Mouse (Mus musculus): ENCODE measurements around the gene Rap2a. TPM values are rescaled to one million over a fixed set of nuclear protein-coding genes. Genes with fewer than 3 reads are reported as not detected.

Rap2a gene
- polyA plus RNA-seq, 1 experiment from 2014 or later, result 24.6 TPM

GRCm38 (mm10) chr14:120520843-120521242 lies 42.6 kb downstream of the Rap2a start:
- H3K4me3 ChIP-seq, result no peak overlapping the region
- H3K4me1 ChIP-seq (replicated peaks), result no peaks in the 10 kb centered on the region
- H3K4me2 ChIP-seq, result no peak overlapping the region
- no peak for ATAC-seq (ENCODE audit: low FRiP score, low read depth)
- H3K9me3 ChIP-seq, result no peaks in the 10 kb centered on the region
- no peak overlapping the region for H3K9ac ChIP-seq
- H3K36me3 ChIP-seq, result no peaks in the 10 kb centered on the region
- no peak overlapping the region for H3K27ac ChIP-seq (replicated peaks)
- no peaks in the 10 kb centered on the region for H3K27me3 ChIP-seq
- WGBS, result 86% methylated on average over 3 of the region's 3 CpGs

- H3K4me2 ChIP-seq, result no peak overlapping the region
- no peak overlapping the region for H3K9ac ChIP-seq
- no peak overlapping the region for H3K4me3 ChIP-seq
- H3K4me1 ChIP-seq (replicated peaks), result no peaks in the 10 kb centered on the region
- H3K27me3 ChIP-seq, result no peaks in the 10 kb centered on the region
- ATAC-seq (ENCODE audit: low FRiP score, low read depth), result no peak
- no peaks in the 10 kb centered on the region for H3K36me3 ChIP-seq
- no peaks in the 10 kb centered on the region for H3K9me3 ChIP-seq
- no peak overlapping the region for H3K27ac ChIP-seq (replicated peaks)
- WGBS, result 95% methylated on average over 5 of the region's 5 CpGs
Observed at GRCm38 (mm10) chr14:120523296-120523695, 45.1 kb downstream of the Rap2a start.

- no peak overlapping the region for H3K27ac ChIP-seq (replicated peaks)
- H3K4me1 ChIP-seq (replicated peaks), result no peaks in the 10 kb centered on the region
- WGBS, result 65% methylated on average over 2 of the region's 2 CpGs
- H3K36me3 ChIP-seq, result no peaks in the 10 kb centered on the region
- no peak for ATAC-seq (ENCODE audit: low FRiP score, low read depth)
- no peaks in the 10 kb centered on the region for H3K27me3 ChIP-seq
- no peak overlapping the region for H3K4me2 ChIP-seq
- no peak overlapping the region for H3K9ac ChIP-seq
- no peak overlapping the region for H3K4me3 ChIP-seq
- H3K9me3 ChIP-seq, result no peaks in the 10 kb centered on the region
Observed at GRCm38 (mm10) chr14:120525644-120526043, 47.4 kb downstream of the Rap2a start.

GRCm38 (mm10) chr14:120533301-120533700 lies 55.1 kb downstream of the Rap2a start:
- no peak for ATAC-seq (ENCODE audit: low FRiP score, low read depth)
- H3K36me3 ChIP-seq, result no peaks in the 10 kb centered on the region
- 94% methylated on average over 3 of the region's 3 CpGs for WGBS
- no peak overlapping the region for H3K4me2 ChIP-seq
- H3K4me3 ChIP-seq, result no peak overlapping the region
- no peaks in the 10 kb centered on the region for H3K4me1 ChIP-seq (replicated peaks)
- H3K9ac ChIP-seq, result no peak overlapping the region
- no peak overlapping the region for H3K27ac ChIP-seq (replicated peaks)
- no peaks in the 10 kb centered on the region for H3K9me3 ChIP-seq
- no peaks in the 10 kb centered on the region for H3K27me3 ChIP-seq

GRCm38 (mm10) chr14:120534841-120535271 lies 56.6 kb downstream of the Rap2a start:
- no peak for ATAC-seq (ENCODE audit: low FRiP score, low read depth)
- WGBS, result 27% methylated on average over 3 of the region's 3 CpGs
- Histone ChIP-seq H3K9ac (no peak overlapping the region), H3K36me3 (no peaks in the 10 kb centered on the region), H3K27me3 (no peaks in the 10 kb centered on the region), H3K4me3 (no peak overlapping the region), H3K9me3 (no peaks in the 10 kb centered on the region), H3K27ac (replicated peaks) (no peak overlapping the region), H3K4me2 (no peak overlapping the region), H3K4me1 (replicated peaks) (no peaks in the 10 kb centered on the region)

GRCm38 (mm10) chr14:120535446-120535845 lies 57.2 kb downstream of the Rap2a start:
- no peak overlapping the region for H3K27ac ChIP-seq (replicated peaks)
- no peaks in the 10 kb centered on the region for H3K27me3 ChIP-seq
- H3K4me3 ChIP-seq, result no peak overlapping the region
- H3K4me1 ChIP-seq (replicated peaks), result no peaks in the 10 kb centered on the region
- WGBS, result 60% methylated on average over 4 of the region's 4 CpGs
- no peak for ATAC-seq (ENCODE audit: low FRiP score, low read depth)
- H3K9me3 ChIP-seq, result no peaks in the 10 kb centered on the region
- H3K9ac ChIP-seq, result no peak overlapping the region
- H3K4me2 ChIP-seq, result no peak overlapping the region
- H3K36me3 ChIP-seq, result no peaks in the 10 kb centered on the region

GRCm38 (mm10) chr14:120535924-120536323 lies 57.7 kb downstream of the Rap2a start:
- WGBS, result 91% methylated on average over 3 of the region's 3 CpGs
- ATAC-seq (ENCODE audit: low FRiP score, low read depth), result no peak
- Histone ChIP-seq H3K4me3 (no peak overlapping the region), H3K27ac (replicated peaks) (no peak overlapping the region), H3K36me3 (no peaks in the 10 kb centered on the region), H3K9ac (no peak overlapping the region), H3K4me1 (replicated peaks) (no peaks in the 10 kb centered on the region), H3K27me3 (no peaks in the 10 kb centered on the region), H3K4me2 (no peak overlapping the region), H3K9me3 (no peaks in the 10 kb centered on the region)

GRCm38 (mm10) chr14:120539128-120539527 lies 60.9 kb downstream of the Rap2a start:
- 79% methylated on average over 2 of the region's 2 CpGs for WGBS
- no peaks in the 10 kb centered on the region for H3K4me1 ChIP-seq (replicated peaks)
- ATAC-seq (ENCODE audit: low FRiP score, low read depth), result 0 out of 2 replicates have a peak, but pooled peaks have one; percentile 3
- no peak overlapping the region for H3K27ac ChIP-seq (replicated peaks)
- H3K27me3 ChIP-seq, result no peaks in the 10 kb centered on the region
- no peaks in the 10 kb centered on the region for H3K36me3 ChIP-seq
- no peak overlapping the region for H3K4me2 ChIP-seq
- no peaks in the 10 kb centered on the region for H3K9me3 ChIP-seq
- no peak overlapping the region for H3K9ac ChIP-seq
- no peak overlapping the region for H3K4me3 ChIP-seq

- Histone ChIP-seq H3K9me3 (no peaks in the 10 kb centered on the region), H3K4me1 (replicated peaks) (no peaks in the 10 kb centered on the region), H3K27ac (replicated peaks) (no peak overlapping the region), H3K4me2 (no peak overlapping the region), H3K27me3 (no peaks in the 10 kb centered on the region), H3K9ac (no peak overlapping the region), H3K4me3 (no peak overlapping the region), H3K36me3 (no peaks in the 10 kb centered on the region)
- no peak for ATAC-seq (ENCODE audit: low FRiP score, low read depth)
- 72% methylated on average over 3 of the region's 3 CpGs for WGBS
Observed at GRCm38 (mm10) chr14:120539626-120540025, 61.4 kb downstream of the Rap2a start.

- H3K9ac ChIP-seq, result no peak overlapping the region
- 57% methylated on average over 8 of the region's 8 CpGs for WGBS
- H3K27ac ChIP-seq (replicated peaks), result no peak overlapping the region
Observed at GRCm38 (mm10) chr14:120542445-120542844, 64.2 kb downstream of the Rap2a start.

GRCm38 (mm10) chr14:120542976-120543375 lies 64.7 kb downstream of the Rap2a start:
- no peaks in the 10 kb centered on the region for H3K4me1 ChIP-seq (replicated peaks)
- no peaks in the 10 kb centered on the region for H3K27me3 ChIP-seq
- H3K9me3 ChIP-seq, result no peaks in the 10 kb centered on the region
- WGBS, result 91% methylated on average over 3 of the region's 3 CpGs
- H3K4me3 ChIP-seq, result no peak overlapping the region
- H3K4me2 ChIP-seq, result no peak overlapping the region
- no peak overlapping the region for H3K27ac ChIP-seq (replicated peaks)
- no peak overlapping the region for H3K9ac ChIP-seq
- no peak for ATAC-seq (ENCODE audit: low FRiP score, low read depth)
- no peaks in the 10 kb centered on the region for H3K36me3 ChIP-seq

More at GRCm38 (mm10) chr14:120542445-120542844, 64.2 kb downstream of the Rap2a start:
- Histone ChIP-seq H3K9me3 (no peaks in the 10 kb centered on the region), H3K27me3 (no peaks in the 10 kb centered on the region), H3K4me1 (replicated peaks) (no peaks in the 10 kb centered on the region), H3K36me3 (no peaks in the 10 kb centered on the region), H3K4me3 (no peak overlapping the region), H3K4me2 (no peak overlapping the region)
- no peak for ATAC-seq (ENCODE audit: low FRiP score, low read depth)

- 86% methylated on average over 6 of the region's 6 CpGs for WGBS
- H3K4me1 ChIP-seq (replicated peaks), result no peaks in the 10 kb centered on the region
- H3K36me3 ChIP-seq, result no peaks in the 10 kb centered on the region
- H3K27me3 ChIP-seq, result no peaks in the 10 kb centered on the region
- H3K4me2 ChIP-seq, result no peak overlapping the region
- H3K27ac ChIP-seq (replicated peaks), result no peak overlapping the region
- no peak overlapping the region for H3K9ac ChIP-seq
- no peak for ATAC-seq (ENCODE audit: low FRiP score, low read depth)
- H3K4me3 ChIP-seq, result no peak overlapping the region
- H3K9me3 ChIP-seq, result no peaks in the 10 kb centered on the region
Observed at GRCm38 (mm10) chr14:120543846-120544245, 65.6 kb downstream of the Rap2a start.

GRCm38 (mm10) chr14:120544495-120544894 lies 66.3 kb downstream of the Rap2a start:
- H3K4me3 ChIP-seq, result no peak overlapping the region
- H3K27me3 ChIP-seq, result no peaks in the 10 kb centered on the region
- H3K9ac ChIP-seq, result no peak overlapping the region
- no peaks in the 10 kb centered on the region for H3K36me3 ChIP-seq
- WGBS, result 90% methylated on average over 6 of the region's 6 CpGs
- H3K4me1 ChIP-seq (replicated peaks), result no peaks in the 10 kb centered on the region
- no peaks in the 10 kb centered on the region for H3K9me3 ChIP-seq
- no peak overlapping the region for H3K4me2 ChIP-seq
- no peak overlapping the region for H3K27ac ChIP-seq (replicated peaks)
- no peak for ATAC-seq (ENCODE audit: low FRiP score, low read depth)
